Mouse (Mus musculus): ENCODE results near the gene Pid1. TPM values are rescaled to one million over a fixed set of nuclear protein-coding genes. Genes with fewer than 3 reads are reported as not detected.
"Not testable (repeated sequence)": the region's sequence is repeated elsewhere in the genome, so short reads cannot be mapped to it uniquely, and the experiment has no call there.

Pid1 gene
- total RNA-seq, 2 experiments from 2014 or later, result 7.4 to 8.8 TPM

GRCm38 (mm10) chr1:84272951-84273350 lies 91.0 kb downstream of the Pid1 start:
- no peak for DNase-seq

- peak; percentile 27 to 28 for DNase-seq
These were observed 92.2 kb downstream of the Pid1 start for GRCm38 (mm10) chr1:84271712-84272200.

GRCm38 (mm10) chr1:84257656-84258055 lies 106.3 kb downstream of the Pid1 start:
- no peak for DNase-seq

- DNase-seq, result no peak
These were observed 109.6 kb downstream of the Pid1 start for GRCm38 (mm10) chr1:84254361-84254760.

- DNase-seq, result peak in 1 of 2 experiments; percentile 31
These were observed 110.1 kb downstream of the Pid1 start for GRCm38 (mm10) chr1:84253838-84254237.

GRCm38 (mm10) chr1:84251205-84251604 lies 112.8 kb downstream of the Pid1 start:
- peak in 1 of 2 experiments; percentile 14 for DNase-seq

- DNase-seq, result peak in 1 of 2 experiments; percentile 19
These were observed 113.2 kb downstream of the Pid1 start for GRCm38 (mm10) chr1:84250770-84251169.

GRCm38 (mm10) chr1:84249772-84250338 lies 114.1 kb downstream of the Pid1 start:
- no peak for DNase-seq

- DNase-seq, result peak; percentile 16 to 29
These were observed 116.9 kb downstream of the Pid1 start for GRCm38 (mm10) chr1:84247111-84247510.

GRCm38 (mm10) chr1:84241192-84241828 lies 122.7 kb downstream of the Pid1 start:
- DNase-seq, result peak; percentile 42 to 48

- no peak for DNase-seq
These were observed 123.8 kb downstream of the Pid1 start for GRCm38 (mm10) chr1:84240203-84240602.

- no peak for DNase-seq
These were observed 133.5 kb downstream of the Pid1 start for GRCm38 (mm10) chr1:84230431-84230830.

- DNase-seq, result peak; percentile 77 to 88
These were observed 138.4 kb downstream of the Pid1 start for GRCm38 (mm10) chr1:84225626-84226025.

- no peak for DNase-seq
These were observed 141.9 kb downstream of the Pid1 start for GRCm38 (mm10) chr1:84222051-84222450.

- peak; percentile 71 to 80 for DNase-seq
These were observed 145.4 kb downstream of the Pid1 start for GRCm38 (mm10) chr1:84218605-84219004.

- DNase-seq, result peak in 1 of 2 experiments; percentile 22
These were observed 146.2 kb downstream of the Pid1 start for GRCm38 (mm10) chr1:84217777-84218176.

- DNase-seq, result no peak
These were observed 152.5 kb downstream of the Pid1 start for GRCm38 (mm10) chr1:84211507-84211906.

- not testable (repeated sequence) for DNase-seq
These were observed 158.2 kb downstream of the Pid1 start for GRCm38 (mm10) chr1:84205746-84206145.

- DNase-seq, result no peak
These were observed 160.5 kb downstream of the Pid1 start for GRCm38 (mm10) chr1:84203494-84203893.

- no peak for DNase-seq
These were observed 164.1 kb downstream of the Pid1 start for GRCm38 (mm10) chr1:84199890-84200289.

- peak in 1 of 2 experiments; percentile 37 for DNase-seq
These were observed 165.1 kb downstream of the Pid1 start for GRCm38 (mm10) chr1:84198887-84199286.

- DNase-seq, result no peak
These were observed 171.8 kb downstream of the Pid1 start for GRCm38 (mm10) chr1:84192167-84192566.

- peak; percentile 25 to 46 for DNase-seq
These were observed 174.5 kb downstream of the Pid1 start for GRCm38 (mm10) chr1:84189446-84189845.

Measured in heart, adult 18-20 months (tissue).